Mouse (Mus musculus) ES-Bruce4 (cell line): ENCODE measurements around the gene Pcgf6.

Experiments
- CTCF ChIP-seq: IDR thresholded peaks from one replicate; pipeline ENCODE4 v1.8.1; 2011; ENCODE audit warnings: low read depth, low read length
- EP300 ChIP-seq: IDR thresholded peaks from 2 replicates; pipeline ENCODE4 v1.6.1; 2011; ENCODE audit warnings: low read depth, low read length; ENCODE audit not compliant: insufficient read depth
- POLR2A ChIP-seq: IDR thresholded peaks from one replicate; pipeline ENCODE4 v1.8.1; 2011; ENCODE audit warnings: low read length; ENCODE audit not compliant: insufficient read depth

- TF ChIP-seq POLR2A (peak; percentile 14), CTCF (no peak), EP300 (no peak)
These were observed 1.6 kb downstream of the Pcgf6 start for GRCm38 (mm10) chr19:47049061-47049460.
